Mouse (Mus musculus): ENCODE measurements around the gene Trim72. TPM values are rescaled to one million over a fixed set of nuclear protein-coding genes. Genes with fewer than 3 reads are reported as not detected.
"Not testable (repeated sequence)": the region's sequence is repeated elsewhere in the genome, so short reads cannot be mapped to it uniquely, and the experiment has no call there.

The Trim72 gene
- polyA plus RNA-seq, 1 experiment from 2014 or later = not detected

DNA sequence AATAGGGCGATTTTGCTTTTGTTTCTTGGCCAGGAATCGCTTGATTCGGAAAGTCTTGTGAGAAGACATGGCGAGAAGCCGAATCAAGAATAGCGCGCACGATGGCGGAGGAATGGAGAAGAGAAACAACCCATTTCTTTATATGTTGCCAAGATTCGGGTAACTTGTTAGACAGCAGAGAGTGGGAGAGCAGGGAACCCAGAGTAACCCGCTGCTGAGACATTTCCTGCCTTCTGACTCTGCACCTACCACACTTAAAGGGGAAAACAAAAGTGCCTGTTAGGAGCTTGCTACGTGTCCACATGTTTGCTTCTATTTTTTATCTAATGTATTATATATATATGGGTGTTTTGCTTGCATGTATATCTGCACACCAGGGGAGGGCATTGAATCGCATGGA, 9.4 kb downstream of the Trim72 start:
- Histone ChIP-seq H3K4me1 (no peaks in the 10 kb centered on the region), H3K27me3 (no peaks in the 10 kb centered on the region), H3K36me3 (ENCODE audit: poor library complexity, severe bottlenecking) (no peaks in the 10 kb centered on the region), H3K4me3 (no peak overlapping the region), H3K9me3 (replicated peaks) (no peaks in the 10 kb centered on the region), H3K27ac (no peak overlapping the region), H3K9ac (no peak overlapping the region), H3K4me2 (no peak overlapping the region)
- 93% methylated on average over 13 of the region's 13 CpGs for WGBS
- no peak for ATAC-seq

- H3K9ac ChIP-seq; H3K4me3 ChIP-seq; H3K9me3 ChIP-seq (replicated peaks); ATAC-seq; H3K4me1 ChIP-seq; H3K27ac ChIP-seq; H3K27me3 ChIP-seq; H3K36me3 ChIP-seq (ENCODE audit: poor library complexity, severe bottlenecking); H3K4me2 ChIP-seq: not testable (repeated sequence)
- 84% methylated on average over 5 of the region's 5 CpGs for WGBS
Observed at GRCm38 (mm10) chr7:128016134-128016533, 12.4 kb downstream of the Trim72 start.

- no peaks in the 10 kb centered on the region for H3K4me1 ChIP-seq
- H3K27ac ChIP-seq = no peak overlapping the region
- no peak overlapping the region for H3K9ac ChIP-seq
- no peak overlapping the region for H3K4me3 ChIP-seq
- H3K9me3 ChIP-seq (replicated peaks) = no peaks in the 10 kb centered on the region
- no peak overlapping the region for H3K4me2 ChIP-seq
- no peaks in the 10 kb centered on the region for H3K36me3 ChIP-seq (ENCODE audit: poor library complexity, severe bottlenecking)
- no peaks in the 10 kb centered on the region for H3K27me3 ChIP-seq
- 92% methylated on average over 6 of the region's 6 CpGs for WGBS
- ATAC-seq = no peak
Observed at GRCm38 (mm10) chr7:128016650-128017049, 12.9 kb downstream of the Trim72 start.

GRCm38 (mm10) chr7:128018275-128018674, 14.5 kb downstream of the Trim72 start:
- Histone ChIP-seq H3K9ac (no peak overlapping the region), H3K4me3 (no peak overlapping the region), H3K27me3 (no peaks in the 10 kb centered on the region), H3K27ac (no peak overlapping the region), H3K4me2 (no peak overlapping the region), H3K4me1 (no peaks in the 10 kb centered on the region), H3K9me3 (replicated peaks) (no peaks in the 10 kb centered on the region), H3K36me3 (ENCODE audit: poor library complexity, severe bottlenecking) (no peaks in the 10 kb centered on the region)
- 85% methylated on average over 3 of the region's 3 CpGs for WGBS
- no peak for ATAC-seq

DNA sequence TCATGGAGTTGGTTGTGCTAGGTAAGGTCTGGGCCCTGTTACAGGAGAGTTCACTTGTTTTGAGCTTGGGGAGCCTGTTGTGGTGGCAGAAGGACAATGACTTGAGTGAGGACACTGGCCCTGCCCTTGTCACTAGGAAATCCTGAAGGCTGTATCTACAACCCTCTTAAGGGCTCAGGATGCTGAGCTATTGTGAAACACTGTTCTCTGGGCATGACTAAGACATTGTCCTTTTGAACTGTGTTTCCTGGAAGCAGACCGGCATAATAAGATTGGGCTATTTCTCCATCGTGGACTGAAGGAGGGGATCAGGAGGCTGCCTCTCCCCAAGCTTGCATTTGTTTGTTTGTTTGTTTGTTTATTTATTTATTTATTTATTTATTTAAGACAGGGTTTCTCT, 15.4 kb downstream of the Trim72 start:
- Histone ChIP-seq H3K36me3 (ENCODE audit: poor library complexity, severe bottlenecking) (no peaks in the 10 kb centered on the region), H3K4me3 (no peak overlapping the region), H3K4me2 (no peak overlapping the region), H3K4me1 (no peaks in the 10 kb centered on the region), H3K9ac (no peak overlapping the region), H3K27ac (no peak overlapping the region), H3K9me3 (replicated peaks) (no peaks in the 10 kb centered on the region), H3K27me3 (no peaks in the 10 kb centered on the region)
- ATAC-seq = no peak
- WGBS = 86% methylated on average over 2 of the region's 2 CpGs

- Histone ChIP-seq H3K4me2 (no peak overlapping the region), H3K27ac (no peak overlapping the region), H3K4me1 (no peaks in the 10 kb centered on the region), H3K9me3 (replicated peaks) (no peaks in the 10 kb centered on the region), H3K27me3 (no peaks in the 10 kb centered on the region), H3K36me3 (ENCODE audit: poor library complexity, severe bottlenecking) (no peaks in the 10 kb centered on the region), H3K9ac (no peak overlapping the region), H3K4me3 (no peak overlapping the region)
- WGBS = 59% methylated on average over 8 of the region's 8 CpGs
- no peak for ATAC-seq
Observed at GRCm38 (mm10) chr7:128022974-128023373, 19.2 kb downstream of the Trim72 start.

- no peaks in the 10 kb centered on the region for H3K9me3 ChIP-seq (replicated peaks)
- 94% methylated on average over 4 of the region's 4 CpGs for WGBS
- H3K4me2 ChIP-seq = no peak overlapping the region
- no peak overlapping the region for H3K4me3 ChIP-seq
- H3K27me3 ChIP-seq = no peaks in the 10 kb centered on the region
- no peaks in the 10 kb centered on the region for H3K4me1 ChIP-seq
- no peak overlapping the region for H3K27ac ChIP-seq
- H3K9ac ChIP-seq = no peak overlapping the region
- ATAC-seq = no peak
- no peaks in the 10 kb centered on the region for H3K36me3 ChIP-seq (ENCODE audit: poor library complexity, severe bottlenecking)
Observed at GRCm38 (mm10) chr7:128023565-128023964, 19.8 kb downstream of the Trim72 start.

- Histone ChIP-seq H3K9me3 (replicated peaks) (no peaks in the 10 kb centered on the region), H3K4me3 (no peak overlapping the region), H3K4me2 (no peak overlapping the region), H3K27ac (no peak overlapping the region), H3K9ac (no peak overlapping the region), H3K27me3 (no peaks in the 10 kb centered on the region), H3K4me1 (no peaks in the 10 kb centered on the region), H3K36me3 (ENCODE audit: poor library complexity, severe bottlenecking) (no peaks in the 10 kb centered on the region)
- 94% methylated on average over 9 of the region's 9 CpGs for WGBS
- no peak for ATAC-seq
Observed at GRCm38 (mm10) chr7:128024364-128024763, 20.6 kb downstream of the Trim72 start.

GRCm38 (mm10) chr7:128024932-128025331, 21.2 kb downstream of the Trim72 start:
- Histone ChIP-seq H3K4me2 (no peak overlapping the region), H3K9me3 (replicated peaks) (no peaks in the 10 kb centered on the region), H3K9ac (no peak overlapping the region), H3K27ac (no peak overlapping the region), H3K36me3 (ENCODE audit: poor library complexity, severe bottlenecking) (no peaks in the 10 kb centered on the region), H3K4me3 (no peak overlapping the region), H3K4me1 (no peaks in the 10 kb centered on the region), H3K27me3 (no peaks in the 10 kb centered on the region)
- no peak for ATAC-seq
- 89% methylated on average over 4 of the region's 4 CpGs for WGBS

DNA sequence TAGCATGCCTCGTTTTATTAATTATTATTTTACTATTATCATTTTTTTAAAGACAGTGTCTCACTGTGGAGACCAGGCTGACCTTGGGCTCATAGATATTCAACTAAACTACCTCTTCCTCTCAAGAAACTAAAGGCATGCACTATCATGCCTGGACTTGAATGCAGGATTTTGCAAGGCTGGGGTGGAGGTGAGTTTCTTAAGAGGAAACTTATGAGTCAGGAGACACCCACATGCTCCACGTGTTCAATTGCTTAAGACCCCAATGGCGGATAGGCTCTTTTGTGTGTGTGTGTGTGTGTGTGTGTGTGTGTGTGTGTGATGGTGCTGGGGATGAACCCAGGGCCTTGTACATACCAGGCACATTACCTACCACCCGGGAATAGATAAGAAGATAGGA, 21.6 kb downstream of the Trim72 start:
- no peaks in the 10 kb centered on the region for H3K27me3 ChIP-seq
- H3K4me1 ChIP-seq = no peaks in the 10 kb centered on the region
- no peak overlapping the region for H3K4me3 ChIP-seq
- no peak for ATAC-seq
- H3K4me2 ChIP-seq = no peak overlapping the region
- no peak overlapping the region for H3K27ac ChIP-seq
- 80% methylated on average over 4 of the region's 4 CpGs for WGBS
- no peak overlapping the region for H3K9ac ChIP-seq
- no peaks in the 10 kb centered on the region for H3K9me3 ChIP-seq (replicated peaks)
- no peaks in the 10 kb centered on the region for H3K36me3 ChIP-seq (ENCODE audit: poor library complexity, severe bottlenecking)

GRCm38 (mm10) chr7:128031403-128031976, 27.7 kb downstream of the Trim72 start:
- Histone ChIP-seq H3K9me3 (replicated peaks) (no peaks in the 10 kb centered on the region), H3K4me2 (no peak overlapping the region), H3K4me1 (no peaks in the 10 kb centered on the region), H3K36me3 (ENCODE audit: poor library complexity, severe bottlenecking) (no peaks in the 10 kb centered on the region), H3K4me3 (no peak overlapping the region), H3K9ac (no peak overlapping the region), H3K27me3 (no peaks in the 10 kb centered on the region), H3K27ac (no peak overlapping the region)
- no peak for ATAC-seq
- 39% methylated on average over 9 of the region's 9 CpGs for WGBS

- Histone ChIP-seq H3K9ac (no peak overlapping the region), H3K9me3 (replicated peaks) (no peaks in the 10 kb centered on the region), H3K27me3 (no peaks in the 10 kb centered on the region), H3K27ac (no peak overlapping the region), H3K4me2 (no peak overlapping the region), H3K4me3 (no peak overlapping the region), H3K36me3 (ENCODE audit: poor library complexity, severe bottlenecking) (no peaks in the 10 kb centered on the region), H3K4me1 (no peaks in the 10 kb centered on the region)
- ATAC-seq = no peak
- WGBS = 90% methylated on average over 5 of the region's 5 CpGs
Observed at GRCm38 (mm10) chr7:128032290-128032988, 28.7 kb downstream of the Trim72 start.

- no peaks in the 10 kb centered on the region for H3K36me3 ChIP-seq (ENCODE audit: poor library complexity, severe bottlenecking)
- no peaks in the 10 kb centered on the region for H3K9me3 ChIP-seq (replicated peaks)
- no peak overlapping the region for H3K4me3 ChIP-seq
- H3K27me3 ChIP-seq = no peaks in the 10 kb centered on the region
- H3K4me1 ChIP-seq = no peaks in the 10 kb centered on the region
- 96% methylated on average over 3 of the region's 3 CpGs for WGBS
- ATAC-seq = no peak
- no peak overlapping the region for H3K27ac ChIP-seq
- no peak overlapping the region for H3K9ac ChIP-seq
- H3K4me2 ChIP-seq = no peak overlapping the region
Observed at GRCm38 (mm10) chr7:128032989-128033293, 29.2 kb downstream of the Trim72 start.
